Comparison of ENCODE assay signal across 15 mouse cellular contexts in genomic region chr9:98320785-98321184, GRCm38 (mm10).
"Had no signal": no experiment of that assay in that cellular context is flagged by ENCODE, and none has a peak within 500 bp of the region (broad histone marks: within the 10 kb centered on the region; RNA-seq: fewer than 3 reads in every experiment).

No protein-coding gene starts in this region.

- DNase-seq: gastrocnemius, adult 2 months; gastrocnemius, postnatal 10 days; gastrocnemius, postnatal 25 days; heart, adult 18-20 months; heart, postnatal 10 days; heart, postnatal 4 days; kidney, adult 18-20 months; kidney, adult 8-10 months; kidney, postnatal 10 days; kidney, postnatal 25 days; kidney, postnatal 4 days; layer of hippocampus, adult 9-11 months; liver; liver, embryonic 13.5 days; liver, postnatal 0 days had no signal
